Mouse (Mus musculus): ENCODE data around the gene Ppm1f. TPM values are rescaled to one million over a fixed set of nuclear protein-coding genes. Genes with fewer than 3 reads are reported as not detected.

Ppm1f gene
- polyA plus RNA-seq, 1 experiment from 2014 or later: 24.9 TPM

- Histone ChIP-seq H3K4me1 (ENCODE audit: insufficient read depth, low read depth, low read length) (no peaks in the 10 kb centered on the region), H3K9ac (replicated peaks; ENCODE audit: low read depth) (no peak overlapping the region), H3K4me3 (ENCODE audit: low read depth, low read length) (no peak overlapping the region), H3K36me3 (ENCODE audit: insufficient read depth, low read length) (no peaks in the 10 kb centered on the region), H3K4me2 (replicated peaks; ENCODE audit: low read depth, low read length) (no peak overlapping the region), H3K27ac (ENCODE audit: low read length) (no peak overlapping the region), H3K9me3 (ENCODE audit: low read length) (no peaks in the 10 kb centered on the region), H3K27me3 (replicated peaks; ENCODE audit: insufficient read depth, low read length) (no peaks in the 10 kb centered on the region)
- DNase-seq (ENCODE audit: low spot score) (no peak), ATAC-seq (no peak)
- TF ChIP-seq EP300 (IDR thresholded peaks at IDR 0.05) (no peak), CTCF (IDR thresholded peaks at IDR 0.05) (no peak)
- WGBS: 89% methylated on average over 2 of the region's 2 CpGs
These were observed 44.8 kb downstream of the Ppm1f start for GRCm38 (mm10) chr16:16941078-16941477.

DNA sequence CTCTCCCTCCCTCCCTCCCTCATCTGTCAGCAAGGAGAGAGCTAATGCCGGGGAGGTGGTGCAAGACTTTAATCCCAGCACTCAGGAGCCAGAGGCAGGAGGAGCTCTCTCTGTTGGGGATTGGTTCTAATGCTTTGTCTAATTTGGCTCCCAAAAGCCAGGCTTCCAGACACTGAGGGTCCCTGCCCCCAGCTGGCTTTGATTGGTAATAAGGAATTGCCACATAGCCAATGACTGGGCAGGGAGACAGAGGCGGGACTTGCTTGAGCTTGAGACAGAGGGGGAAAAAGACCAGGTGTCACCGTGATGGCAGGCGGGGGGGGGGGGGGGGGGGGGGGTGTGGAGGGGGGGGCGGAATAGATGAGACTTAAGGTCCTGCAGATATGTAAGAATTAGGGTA lies 62.3 kb downstream of the Ppm1f start:
- Histone ChIP-seq H3K4me1 (ENCODE audit: insufficient read depth, low read depth, low read length) (no peaks in the 10 kb centered on the region), H3K4me2 (replicated peaks; ENCODE audit: low read depth, low read length) (no peak overlapping the region), H3K4me3 (ENCODE audit: low read depth, low read length) (no peak overlapping the region), H3K9me3 (ENCODE audit: low read length) (no peaks in the 10 kb centered on the region), H3K9ac (replicated peaks; ENCODE audit: low read depth) (no peak overlapping the region), H3K27ac (ENCODE audit: low read length) (no peak overlapping the region), H3K36me3 (ENCODE audit: insufficient read depth, low read length) (no peaks in the 10 kb centered on the region), H3K27me3 (replicated peaks; ENCODE audit: insufficient read depth, low read length) (no peaks in the 10 kb centered on the region)
- no peak for TF ChIP-seq CTCF (IDR thresholded peaks at IDR 0.05)
- no peak for TF ChIP-seq EP300 (IDR thresholded peaks at IDR 0.05)
- ATAC-seq (no peak), DNase-seq (ENCODE audit: low spot score) (no peak)
- WGBS: 43% methylated on average over 3 of the region's 5 CpGs

DNA sequence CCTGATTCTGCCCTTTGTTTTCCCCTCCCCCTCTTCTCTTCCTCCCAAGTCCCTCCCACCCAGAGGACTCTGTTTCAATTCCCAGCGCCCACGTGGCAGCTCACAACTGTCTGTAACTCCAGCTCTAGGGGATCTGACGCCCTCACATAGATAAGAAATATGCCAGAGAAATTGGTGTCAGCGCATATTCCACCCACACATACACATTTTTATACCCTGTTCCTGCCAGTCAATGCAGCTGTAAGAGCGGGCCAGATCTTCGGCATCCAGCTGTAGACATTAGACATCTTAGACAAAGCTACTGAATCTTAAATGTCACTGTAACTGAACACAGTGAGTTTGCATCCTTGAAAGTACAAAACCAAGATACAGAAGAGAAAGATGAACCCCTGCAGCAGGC lies 63.6 kb downstream of the Ppm1f start:
- H3K27ac ChIP-seq (ENCODE audit: low read length): no peak overlapping the region
- H3K4me3 ChIP-seq (ENCODE audit: low read depth, low read length): no peak overlapping the region
- DNase-seq (ENCODE audit: low spot score) (no peak), ATAC-seq (no peak)
- WGBS: 82% methylated on average over 6 of the region's 6 CpGs
- no peak overlapping the region for H3K4me2 ChIP-seq (replicated peaks; ENCODE audit: low read depth, low read length)
- TF ChIP-seq CTCF (IDR thresholded peaks at IDR 0.05): no peak
- no peak for TF ChIP-seq EP300 (IDR thresholded peaks at IDR 0.05)
- H3K9ac ChIP-seq (replicated peaks; ENCODE audit: low read depth): no peak overlapping the region
- H3K36me3 ChIP-seq (ENCODE audit: insufficient read depth, low read length): no peaks in the 10 kb centered on the region
- no peaks in the 10 kb centered on the region for H3K27me3 ChIP-seq (replicated peaks; ENCODE audit: insufficient read depth, low read length)
- no peaks in the 10 kb centered on the region for H3K4me1 ChIP-seq (ENCODE audit: insufficient read depth, low read depth, low read length)
- H3K9me3 ChIP-seq (ENCODE audit: low read length): no peaks in the 10 kb centered on the region

- Histone ChIP-seq H3K4me2 (replicated peaks; ENCODE audit: low read depth, low read length) (no peak overlapping the region), H3K27ac (ENCODE audit: low read length) (no peak overlapping the region), H3K9ac (replicated peaks; ENCODE audit: low read depth) (no peak overlapping the region), H3K9me3 (ENCODE audit: low read length) (no peaks in the 10 kb centered on the region), H3K36me3 (ENCODE audit: insufficient read depth, low read length) (no peaks in the 10 kb centered on the region), H3K4me1 (ENCODE audit: insufficient read depth, low read depth, low read length) (no peaks in the 10 kb centered on the region), H3K4me3 (ENCODE audit: low read depth, low read length) (no peak overlapping the region), H3K27me3 (replicated peaks; ENCODE audit: insufficient read depth, low read length) (no peaks in the 10 kb centered on the region)
- no peak for ATAC-seq
- TF ChIP-seq EP300 (IDR thresholded peaks at IDR 0.05) (no peak), CTCF (IDR thresholded peaks at IDR 0.05) (no peak)
- DNase-seq (ENCODE audit: low spot score): no peak
- WGBS: 52% methylated on average over 1 of the region's 1 CpGs
These were observed 68.9 kb downstream of the Ppm1f start for GRCm38 (mm10) chr16:16965149-16965548.

DNA sequence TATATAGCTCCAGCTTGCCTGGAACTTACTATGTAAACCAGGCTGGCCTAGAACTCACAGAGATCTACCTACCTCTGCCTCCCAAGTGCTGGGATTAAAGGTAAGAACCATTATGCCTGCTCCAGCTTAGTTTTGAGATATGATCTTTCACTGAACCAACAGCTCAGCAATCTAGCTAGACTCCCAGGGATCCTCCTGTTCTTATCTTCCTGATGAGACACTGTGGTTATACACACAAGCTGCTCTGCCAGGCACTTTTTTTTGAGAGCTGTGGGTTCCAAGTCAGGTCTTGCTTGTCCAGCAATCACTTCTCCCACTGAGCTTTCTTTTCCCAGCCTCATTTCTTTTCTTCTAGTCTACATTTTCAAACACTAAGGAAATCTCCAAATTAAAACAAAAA lies 70.0 kb downstream of the Ppm1f start:
- Histone ChIP-seq H3K9ac (replicated peaks; ENCODE audit: low read depth) (no peak overlapping the region), H3K4me1 (ENCODE audit: insufficient read depth, low read depth, low read length) (no peaks in the 10 kb centered on the region), H3K4me2 (replicated peaks; ENCODE audit: low read depth, low read length) (no peak overlapping the region), H3K9me3 (ENCODE audit: low read length) (no peaks in the 10 kb centered on the region), H3K27me3 (replicated peaks; ENCODE audit: insufficient read depth, low read length) (no peaks in the 10 kb centered on the region), H3K27ac (ENCODE audit: low read length) (no peak overlapping the region), H3K4me3 (ENCODE audit: low read depth, low read length) (no peak overlapping the region), H3K36me3 (ENCODE audit: insufficient read depth, low read length) (no peaks in the 10 kb centered on the region)
- ATAC-seq: no peak
- no peak for DNase-seq (ENCODE audit: low spot score)
- TF ChIP-seq EP300 (IDR thresholded peaks at IDR 0.05): no peak
- TF ChIP-seq CTCF (IDR thresholded peaks at IDR 0.05): no peak

Other genes starting within 250 kb of the Ppm1f start
- gene Olfr19, start 220.1 kb upstream of the Ppm1f start, polyA plus RNA-seq (2015; fragmentation: Nextera tagmentation; extraction: Ambion mirVana): not detected in 2 replicates
- 13.0 and 14.1 TPM in 2 replicates for gene Spag6l, start 67.0 kb upstream of the Ppm1f start, polyA plus RNA-seq (2015; fragmentation: Nextera tagmentation; extraction: Ambion mirVana)
- 0.60 and 1.0 TPM in 2 replicates for gene Igll1, start 32.5 kb upstream of the Ppm1f start, polyA plus RNA-seq (2015; fragmentation: Nextera tagmentation; extraction: Ambion mirVana)
- gene Top3b, start 25.7 kb upstream of the Ppm1f start, polyA plus RNA-seq (2015; fragmentation: Nextera tagmentation; extraction: Ambion mirVana): 51.0 and 51.7 TPM in 2 replicates
- 2.2 and 2.3 TPM in 2 replicates for gene Vpreb1, start 25.6 kb upstream of the Ppm1f start, polyA plus RNA-seq (2015; fragmentation: Nextera tagmentation; extraction: Ambion mirVana)
- gene Mapk1, start 86.9 kb downstream of the Ppm1f start, polyA plus RNA-seq (2015; fragmentation: Nextera tagmentation; extraction: Ambion mirVana): 110 and 117 TPM in 2 replicates
- gene Ypel1, start 173.2 kb downstream of the Ppm1f start, polyA plus RNA-seq (2015; fragmentation: Nextera tagmentation; extraction: Ambion mirVana): 10.6 and 15.1 TPM in 2 replicates
- gene Ppil2, start 214.8 kb downstream of the Ppm1f start, polyA plus RNA-seq (2015; fragmentation: Nextera tagmentation; extraction: Ambion mirVana): 82.2 and 91.4 TPM in 2 replicates
- 0.90 and 1.3 TPM in 2 replicates for gene 2610318N02Rik, start 228.7 kb downstream of the Ppm1f start, polyA plus RNA-seq (2015; fragmentation: Nextera tagmentation; extraction: Ambion mirVana)
- 20.6 and 34.6 TPM in 2 replicates for gene Sdf2l1, start 235.9 kb downstream of the Ppm1f start, polyA plus RNA-seq (2015; fragmentation: Nextera tagmentation; extraction: Ambion mirVana)
- 1.6 TPM in 2 replicates for gene Ydjc, start 248.2 kb downstream of the Ppm1f start, polyA plus RNA-seq (2015; fragmentation: Nextera tagmentation; extraction: Ambion mirVana)